Mouse (Mus musculus): ENCODE data around the gene Pip5k1b. TPM values are rescaled to one million over a fixed set of nuclear protein-coding genes. Genes with fewer than 3 reads are reported as not detected.

The Pip5k1b gene
- total RNA-seq, 2 experiments from 2014 or later: 68.4 to 72.1 TPM

- H3K4me3 ChIP-seq: no peak overlapping the region
- TF ChIP-seq CTCF (conservative IDR thresholded peaks at IDR 0.05): no peak
- DNase-seq (ENCODE audit: low spot score in 2 of 2): no peak
- peak overlapping the region; percentile 70 for H3K27ac ChIP-seq
Measured at GRCm38 (mm10) chr19:24469216-24469615, 86.5 kb downstream of the Pip5k1b start.

GRCm38 (mm10) chr19:24468616-24469015 is 87.1 kb downstream of the Pip5k1b start:
- TF ChIP-seq CTCF (conservative IDR thresholded peaks at IDR 0.05): no peak
- H3K27ac ChIP-seq: peak overlapping the region; percentile 69
- DNase-seq (ENCODE audit: low spot score in 2 of 2): no peak
- H3K4me3 ChIP-seq: no peak overlapping the region

GRCm38 (mm10) chr19:24463011-24463410 is 92.7 kb downstream of the Pip5k1b start:
- Histone ChIP-seq H3K4me3 (no peak overlapping the region), H3K27ac (peak overlapping the region; percentile 87)
- DNase-seq (ENCODE audit: low spot score in 2 of 2): no peak
- TF ChIP-seq CTCF (conservative IDR thresholded peaks at IDR 0.05): no peak

GRCm38 (mm10) chr19:24456591-24457231 is 99.0 kb downstream of the Pip5k1b start:
- peak overlapping the region; percentile 90 for H3K27ac ChIP-seq
- TF ChIP-seq CTCF (conservative IDR thresholded peaks at IDR 0.05): no peak
- DNase-seq (ENCODE audit: low spot score in 2 of 2): peak; percentile 80 to 81
- H3K4me3 ChIP-seq: no peak overlapping the region

- Histone ChIP-seq H3K4me3 (no peak overlapping the region), H3K27ac (peak overlapping the region; percentile 90)
- DNase-seq (ENCODE audit: low spot score in 2 of 2): no peak
- TF ChIP-seq CTCF (conservative IDR thresholded peaks at IDR 0.05): no peak
Measured at GRCm38 (mm10) chr19:24455249-24455960, 100.3 kb downstream of the Pip5k1b start.

- Histone ChIP-seq H3K4me3 (no peak overlapping the region), H3K27ac (peak overlapping the region; percentile 90)
- no peak for TF ChIP-seq CTCF (conservative IDR thresholded peaks at IDR 0.05)
- no peak for DNase-seq (ENCODE audit: low spot score in 2 of 2)
Measured at GRCm38 (mm10) chr19:24454451-24454850, 101.2 kb downstream of the Pip5k1b start.

GRCm38 (mm10) chr19:24453379-24453778 is 102.3 kb downstream of the Pip5k1b start:
- DNase-seq (ENCODE audit: low spot score in 2 of 2): peak in 1 of 2 experiments; percentile 26
- H3K27ac ChIP-seq: peak overlapping the region; percentile 90
- TF ChIP-seq CTCF (conservative IDR thresholded peaks at IDR 0.05): no peak
- peak overlapping the region; percentile 45 for H3K4me3 ChIP-seq

- peak; percentile 57 for TF ChIP-seq CTCF (conservative IDR thresholded peaks at IDR 0.05)
- peak overlapping the region; percentile 90 for H3K27ac ChIP-seq
- no peak overlapping the region for H3K4me3 ChIP-seq
- no peak for DNase-seq (ENCODE audit: low spot score in 2 of 2)
Measured at GRCm38 (mm10) chr19:24452441-24452898, 103.2 kb downstream of the Pip5k1b start.

- H3K4me3 ChIP-seq: no peak overlapping the region
- TF ChIP-seq CTCF (conservative IDR thresholded peaks at IDR 0.05): peak; percentile 51
- peak overlapping the region; percentile 90 for H3K27ac ChIP-seq
- DNase-seq (ENCODE audit: low spot score in 2 of 2): no peak
Measured at GRCm38 (mm10) chr19:24451626-24452025, 104.0 kb downstream of the Pip5k1b start.

- DNase-seq (ENCODE audit: low spot score in 2 of 2): no peak
- H3K4me3 ChIP-seq: no peak overlapping the region
- no peak for TF ChIP-seq CTCF (conservative IDR thresholded peaks at IDR 0.05)
- peak overlapping the region; percentile 53; the same call in 1 of the 2 replicates for H3K27ac ChIP-seq
Measured at GRCm38 (mm10) chr19:24450740-24451139, 104.9 kb downstream of the Pip5k1b start.

GRCm38 (mm10) chr19:24444322-24444721 is 111.3 kb downstream of the Pip5k1b start:
- Histone ChIP-seq H3K4me3 (no peak overlapping the region), H3K27ac (peak overlapping the region; percentile 36; the same call in 1 of the 2 replicates)
- no peak for DNase-seq (ENCODE audit: low spot score in 2 of 2)
- TF ChIP-seq CTCF (conservative IDR thresholded peaks at IDR 0.05): no peak

- DNase-seq (ENCODE audit: low spot score in 2 of 2): no peak
- Histone ChIP-seq H3K27ac (0 out of 2 replicates have a peak overlapping the region, but pooled peaks have one; percentile 8), H3K4me3 (no peak overlapping the region)
- TF ChIP-seq CTCF (conservative IDR thresholded peaks at IDR 0.05): no peak
Measured at GRCm38 (mm10) chr19:24439715-24440114, 116.0 kb downstream of the Pip5k1b start.

- DNase-seq (ENCODE audit: low spot score in 2 of 2): no peak
- H3K4me3 ChIP-seq: no peak overlapping the region
- TF ChIP-seq CTCF (conservative IDR thresholded peaks at IDR 0.05): no peak
- no peak overlapping the region for H3K27ac ChIP-seq
Measured at GRCm38 (mm10) chr19:24434291-24434690, 121.4 kb downstream of the Pip5k1b start.

Data from layer of hippocampus, adult 2 months (tissue).